Mouse (Mus musculus) embryo, embryonic 11.5 days (tissue): ENCODE results near the gene H2-Q10.

ENCODE experiments used
- DNase-seq: peaks from one replicate; pipeline ENCODE4 v3.0.0-alpha.2; 2012; ENCODE audit warnings: low read depth, low spot score

H2-Q10 gene

DNA sequence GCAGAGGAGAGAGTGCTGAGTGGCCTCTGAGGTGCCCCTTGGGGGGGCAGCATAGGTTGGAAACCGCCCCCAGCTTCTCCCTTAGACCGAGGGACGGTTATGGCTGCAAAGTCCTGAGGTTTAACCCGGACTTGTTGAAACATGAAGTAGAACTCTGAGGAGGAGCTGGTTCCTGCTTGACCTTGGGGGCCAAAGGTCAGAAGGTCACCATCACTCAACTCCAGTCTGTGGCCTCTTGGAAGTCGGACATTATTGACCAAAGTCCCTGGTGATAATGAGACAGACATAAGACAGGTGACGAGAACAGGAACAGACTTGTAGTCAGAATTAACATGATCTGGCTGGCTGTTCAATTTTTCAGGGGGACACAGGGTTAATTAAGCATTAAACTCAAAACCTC lies 44.9 kb downstream of the H2-Q10 start:
- DNase-seq, result no peak

DNA sequence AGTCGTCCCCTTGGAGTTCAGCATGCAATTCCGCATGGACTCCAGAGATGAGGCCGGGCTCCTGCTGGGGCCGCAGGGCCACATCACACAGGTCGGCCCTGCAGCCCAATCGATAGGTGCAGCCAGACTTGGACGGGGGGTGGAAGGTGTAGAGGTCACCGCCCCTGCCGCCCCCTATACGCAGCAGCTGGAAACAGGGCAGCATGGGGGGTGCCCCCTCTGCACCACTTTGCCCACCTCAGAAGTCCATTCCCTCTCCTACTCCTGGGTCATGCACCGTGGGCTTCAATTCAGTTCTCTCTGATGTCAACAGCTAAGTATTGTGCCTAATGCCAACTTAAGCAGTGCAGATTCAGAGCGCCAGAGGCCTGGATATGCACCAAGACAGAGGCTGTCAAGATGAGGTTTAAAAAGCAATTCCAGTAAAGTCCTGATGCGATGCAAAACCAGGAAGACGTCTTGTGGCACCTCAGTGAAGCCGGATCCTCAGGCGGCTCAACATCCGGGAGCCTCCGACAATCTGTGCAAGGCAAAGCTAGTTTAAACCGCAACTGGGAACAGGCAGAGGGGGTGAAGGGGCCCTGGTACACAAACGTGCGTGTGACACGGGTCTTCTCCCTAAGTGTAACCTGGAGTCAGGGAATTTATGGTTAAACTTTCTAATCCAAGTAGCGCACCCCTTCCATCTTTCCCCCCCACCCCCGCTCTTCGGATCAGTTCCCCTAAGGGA lies 46.2 kb downstream of the H2-Q10 start:
- no peak for DNase-seq

DNA sequence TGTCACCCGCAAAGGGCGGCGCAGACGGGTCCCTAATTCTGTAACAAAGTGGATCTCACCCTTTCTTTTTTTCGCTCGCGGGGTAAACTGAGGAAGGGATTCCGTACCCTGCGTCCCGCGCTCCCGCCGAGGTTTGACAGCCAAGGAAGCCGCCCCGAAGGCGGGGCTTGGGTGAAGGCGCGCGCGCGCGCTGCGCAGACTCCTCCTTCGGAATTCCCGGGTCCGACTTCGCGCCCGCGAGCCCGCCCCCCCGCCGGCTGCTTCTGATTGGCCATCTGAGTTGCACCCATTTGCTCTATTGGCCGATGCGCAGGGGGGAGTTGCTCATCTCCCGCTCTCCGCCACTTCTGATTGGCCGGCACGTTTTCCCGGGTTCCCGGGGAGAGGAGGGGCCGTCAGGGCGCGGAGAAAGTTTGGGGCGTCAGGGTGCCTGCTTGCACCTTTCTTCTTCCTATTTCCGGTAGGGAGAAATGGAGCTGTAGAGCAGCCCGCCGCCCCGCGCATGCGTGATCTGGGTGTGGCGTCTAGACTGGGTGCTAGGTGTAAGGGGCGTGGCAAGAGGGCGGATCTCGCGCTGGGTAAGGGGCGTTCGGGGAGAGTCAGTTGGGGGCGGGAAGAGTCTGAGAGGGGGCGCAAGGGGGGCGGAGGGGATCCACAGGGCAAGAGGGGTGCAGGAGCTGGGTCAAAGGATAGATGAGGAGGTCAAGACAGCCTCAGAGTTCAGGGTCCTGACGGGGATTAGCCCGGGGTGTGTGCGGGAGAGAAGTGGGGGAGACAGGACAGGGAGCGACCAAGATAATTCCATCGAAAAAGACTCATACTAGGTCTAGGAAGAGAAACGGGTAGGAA lies 47.0 kb downstream of the H2-Q10 start, which contains the start of the genes Tcf19 and Cchcr1:
TSS of gene Tcf19 (minus strand) at position 173 of the 849 bp plus-strand sequence.
TSS of gene Cchcr1 (plus strand) at position 449 of the 849 bp plus-strand sequence.
- peak; percentile 97 for DNase-seq

DNA sequence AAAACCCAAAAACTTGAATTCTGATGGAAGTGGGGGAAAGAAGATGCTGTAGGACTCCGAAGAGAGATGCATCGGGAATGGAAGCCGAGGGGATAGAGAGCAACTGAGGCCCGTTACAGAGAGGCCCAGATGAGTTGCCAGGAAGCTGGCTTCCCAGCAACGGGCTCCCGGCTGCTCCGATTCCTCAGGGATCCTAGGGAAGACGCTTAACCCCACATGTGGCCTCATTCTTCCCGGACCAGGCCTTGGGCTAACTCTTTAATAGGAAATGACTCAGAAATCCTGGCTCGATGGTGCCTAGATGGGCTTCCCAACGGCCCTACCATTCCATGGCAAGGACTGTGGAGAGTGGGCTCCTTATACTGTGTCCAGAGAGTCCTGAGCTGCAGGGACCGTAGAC lies 47.6 kb downstream of the H2-Q10 start:
- DNase-seq, result no peak
